Mouse (Mus musculus): ENCODE data around the gene Mrps24. TPM values are rescaled to one million over a fixed set of nuclear protein-coding genes. Genes with fewer than 3 reads are reported as not detected.

Gene Mrps24
- polyA plus RNA-seq, 1 experiment = 139 TPM

DNA sequence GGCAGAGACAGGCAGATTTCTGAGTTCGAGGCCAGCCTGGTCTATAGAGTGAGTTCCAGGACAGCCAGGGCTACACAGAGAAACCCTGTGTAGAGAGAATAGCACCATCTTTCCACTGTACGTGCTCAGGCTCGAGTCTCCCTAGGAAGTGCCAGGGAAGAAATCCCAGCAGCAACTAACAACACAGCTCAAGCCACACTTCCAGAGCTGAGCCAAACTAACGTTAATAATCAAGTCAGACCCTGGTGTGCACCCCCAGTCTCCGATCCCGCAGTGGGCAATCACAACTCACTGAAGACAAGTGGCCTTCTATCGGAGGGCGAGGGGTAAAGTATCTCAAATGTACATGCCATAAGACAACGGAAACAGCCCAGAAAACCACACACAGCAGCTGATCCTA lies 14.1 kb upstream of the Mrps24 start:
- TF ChIP-seq MYOD1 (IDR thresholded peaks at IDR 0.05; ENCODE audit: control insufficient read depth in 1 of 3, insufficient read length in 2 of 3, low read depth in 2 of 3) (no peak), POLR2A (IDR thresholded peaks at IDR 0.05; ENCODE audit: insufficient read length, low read depth) (no peak), POLR2AphosphoS2 (IDR thresholded peaks at IDR 0.05; ENCODE audit: insufficient read length, low read depth) (no peak), REST (IDR thresholded peaks at IDR 0.05; ENCODE audit: insufficient read depth, insufficient read length) (no peak), TCF3 (IDR thresholded peaks at IDR 0.05; ENCODE audit: insufficient read length, low read depth) (no peak), MYOG (IDR thresholded peaks at IDR 0.05; ENCODE audit: control insufficient read depth in 1 of 3, insufficient read depth in 1 of 3, insufficient read length in 2 of 3, low read depth in 2 of 3) (no peak), MAX (IDR thresholded peaks at IDR 0.05; ENCODE audit: low read depth) (no peak), TCF12 (IDR thresholded peaks at IDR 0.05; ENCODE audit: insufficient read depth, poor library complexity, severe bottlenecking) (no peak), CEBPB (IDR thresholded peaks at IDR 0.05; ENCODE audit: insufficient read depth, poor library complexity, severe bottlenecking) (no peak), E2F4 (IDR thresholded peaks at IDR 0.05; ENCODE audit: insufficient read depth) (no peak), USF1 (IDR thresholded peaks at IDR 0.05; ENCODE audit: low read depth) (no peak), SRF (IDR thresholded peaks at IDR 0.05; ENCODE audit: control insufficient read depth, insufficient read length, low read depth) (no peak)
- Histone ChIP-seq H3K27me3 (ENCODE audit: control insufficient read depth, insufficient read depth, insufficient read length) (no peaks in the 10 kb centered on the region), H3K79me2 (ENCODE audit: control insufficient read depth, insufficient read depth) (peaks cover 87% of the 10 kb centered on the region), H3ac (ENCODE audit: control insufficient read depth, insufficient read length) (no peak overlapping the region), H3K4me2 (ENCODE audit: low read depth) (no peak overlapping the region), H3K4me3 (no peak overlapping the region), H3K36me3 (ENCODE audit: control insufficient read depth, insufficient read depth) (no peaks in the 10 kb centered on the region)

DNA sequence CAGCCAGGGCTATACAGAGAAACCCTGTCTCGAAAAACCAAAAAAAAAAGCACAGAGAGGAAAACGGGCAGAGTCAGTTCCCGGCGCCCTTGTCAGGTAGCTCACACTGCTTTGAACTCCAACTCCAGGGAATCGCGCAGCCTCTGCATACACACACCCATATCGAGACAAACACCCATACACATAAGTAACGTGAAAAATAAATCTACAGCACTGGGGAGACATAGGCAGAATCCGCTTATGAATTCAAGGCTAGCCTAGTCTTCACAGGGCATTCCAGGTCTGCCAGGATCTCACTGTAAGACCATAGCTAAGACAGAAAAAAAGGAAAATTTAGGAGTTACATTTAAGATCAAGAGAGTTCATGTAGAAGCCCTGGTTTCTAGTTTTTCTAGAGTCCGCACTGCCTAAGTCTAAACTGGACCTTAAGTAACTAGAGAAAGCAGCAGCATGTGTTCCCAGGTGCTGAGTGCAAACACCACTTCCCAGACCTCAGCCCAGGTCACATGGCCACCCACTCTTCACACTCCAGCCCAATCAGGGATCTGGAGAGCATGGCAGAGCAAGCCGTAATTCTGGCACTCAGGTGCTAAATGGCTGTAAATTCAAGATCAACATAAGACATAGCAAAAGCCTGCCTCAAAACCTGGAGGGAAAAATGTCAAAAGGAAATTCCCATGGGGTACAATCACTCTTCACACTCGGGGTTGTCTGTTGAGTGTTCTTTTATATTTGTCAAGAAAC lies 3.3 kb upstream of the Mrps24 start:
- no peak for TF ChIP-seq TCF3 (IDR thresholded peaks at IDR 0.05; ENCODE audit: insufficient read length, low read depth)
- no peak for TF ChIP-seq MYOD1 (IDR thresholded peaks at IDR 0.05; ENCODE audit: control insufficient read depth in 1 of 3, insufficient read length in 2 of 3, low read depth in 2 of 3)
- TF ChIP-seq POLR2AphosphoS2 (IDR thresholded peaks at IDR 0.05; ENCODE audit: insufficient read length, low read depth) = no peak
- no peak overlapping the region for H3K4me3 ChIP-seq
- H3K27me3 ChIP-seq (ENCODE audit: control insufficient read depth, insufficient read depth, insufficient read length) = no peaks in the 10 kb centered on the region
- H3K36me3 ChIP-seq (ENCODE audit: control insufficient read depth, insufficient read depth) = peaks cover 15% of the 10 kb centered on the region
- H3K4me2 ChIP-seq (ENCODE audit: low read depth) = no peak overlapping the region
- H3ac ChIP-seq (ENCODE audit: control insufficient read depth, insufficient read length) = no peak overlapping the region
- H3K79me2 ChIP-seq (ENCODE audit: control insufficient read depth, insufficient read depth) = no peaks in the 10 kb centered on the region

DNA sequence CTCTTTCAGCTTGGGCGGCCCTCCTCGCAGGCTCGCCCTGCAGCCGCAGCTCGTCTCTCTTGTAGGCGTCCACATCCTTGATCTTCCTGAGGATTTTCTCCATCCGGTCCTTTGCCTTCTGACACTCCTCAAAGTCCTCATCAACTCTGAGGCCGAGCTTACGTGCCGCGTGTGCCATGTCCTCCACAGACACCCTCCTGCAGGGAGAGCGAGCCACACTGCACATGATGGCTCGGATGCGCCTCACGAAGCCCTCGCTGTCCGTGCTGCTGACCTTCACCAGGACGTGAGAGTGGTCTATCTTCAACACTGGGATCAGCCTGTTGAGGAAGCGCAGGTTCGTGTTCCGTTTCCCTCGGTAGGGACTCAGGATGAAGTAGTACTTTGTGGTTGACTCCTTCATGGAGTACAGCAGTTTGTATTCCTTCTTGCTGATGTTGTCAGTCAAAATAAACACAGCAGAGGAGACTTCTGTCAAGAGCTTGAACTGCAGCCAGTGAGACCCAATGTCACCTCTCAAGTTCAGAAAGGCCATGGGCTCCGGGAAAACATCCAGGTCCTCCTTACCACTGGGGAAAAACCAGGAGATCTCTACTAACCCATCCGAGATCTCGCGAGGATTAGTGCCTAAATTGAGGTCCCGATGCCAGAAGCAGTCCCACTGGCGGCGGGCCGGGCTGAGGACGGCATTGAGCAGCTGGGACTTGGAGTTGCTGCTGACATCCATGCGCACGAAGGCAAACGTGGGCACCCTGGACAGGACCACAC lies 1.6 kb upstream of the Mrps24 start:
- no peak for TF ChIP-seq MYOD1 (IDR thresholded peaks at IDR 0.05; ENCODE audit: control insufficient read depth in 1 of 3, insufficient read length in 2 of 3, low read depth in 2 of 3)
- TF ChIP-seq REST (IDR thresholded peaks at IDR 0.05; ENCODE audit: insufficient read depth, insufficient read length) = no peak
- TF ChIP-seq MYOG (IDR thresholded peaks at IDR 0.05; ENCODE audit: control insufficient read depth in 1 of 3, insufficient read depth in 1 of 3, insufficient read length in 2 of 3, low read depth in 2 of 3) = no peak
- no peak for TF ChIP-seq MAX (IDR thresholded peaks at IDR 0.05; ENCODE audit: low read depth)
- TF ChIP-seq POLR2A (IDR thresholded peaks at IDR 0.05; ENCODE audit: insufficient read length, low read depth) = no peak
- no peak for TF ChIP-seq E2F4 (IDR thresholded peaks at IDR 0.05; ENCODE audit: insufficient read depth)
- TF ChIP-seq POLR2AphosphoS2 (IDR thresholded peaks at IDR 0.05; ENCODE audit: insufficient read length, low read depth) = no peak
- TF ChIP-seq CEBPB (IDR thresholded peaks at IDR 0.05; ENCODE audit: insufficient read depth, poor library complexity, severe bottlenecking) = no peak
- no peak for TF ChIP-seq TCF12 (IDR thresholded peaks at IDR 0.05; ENCODE audit: insufficient read depth, poor library complexity, severe bottlenecking)
- TF ChIP-seq USF1 (IDR thresholded peaks at IDR 0.05; ENCODE audit: low read depth) = no peak
- no peak for TF ChIP-seq SRF (IDR thresholded peaks at IDR 0.05; ENCODE audit: control insufficient read depth, insufficient read length, low read depth)
- no peak for TF ChIP-seq TCF3 (IDR thresholded peaks at IDR 0.05; ENCODE audit: insufficient read length, low read depth)
- Histone ChIP-seq H3K27me3 (ENCODE audit: control insufficient read depth, insufficient read depth, insufficient read length) (no peaks in the 10 kb centered on the region), H3K4me2 (ENCODE audit: low read depth) (no peak overlapping the region), H3K36me3 (ENCODE audit: control insufficient read depth, insufficient read depth) (peaks cover 15% of the 10 kb centered on the region), H3K79me2 (ENCODE audit: control insufficient read depth, insufficient read depth) (no peaks in the 10 kb centered on the region), H3ac (ENCODE audit: control insufficient read depth, insufficient read length) (no peak overlapping the region), H3K4me3 (no peak overlapping the region)

DNA sequence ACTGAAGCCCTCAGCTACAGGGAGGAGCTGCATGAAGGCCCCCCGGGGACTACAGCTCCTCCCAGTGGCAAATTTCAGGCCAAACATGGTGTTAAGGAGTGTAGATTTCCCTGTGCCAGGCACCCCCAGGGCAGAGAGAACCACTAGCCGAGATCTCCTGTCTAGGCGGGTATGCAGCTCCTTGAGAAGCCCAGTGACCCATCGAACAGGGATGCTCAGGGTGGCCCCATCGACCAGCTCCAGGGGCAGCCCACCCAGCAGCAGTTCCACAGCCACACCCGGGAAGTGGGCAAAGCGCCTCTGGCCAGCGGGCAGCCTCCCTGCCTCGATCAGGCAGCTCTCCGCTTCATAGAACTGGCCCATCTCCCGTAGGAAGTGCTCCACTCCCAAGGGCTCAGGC lies 766 bp upstream of the Mrps24 start:
- no peak overlapping the region for H3K4me2 ChIP-seq (ENCODE audit: low read depth)
- no peaks in the 10 kb centered on the region for H3K79me2 ChIP-seq (ENCODE audit: control insufficient read depth, insufficient read depth)
- peaks cover 15% of the 10 kb centered on the region for H3K36me3 ChIP-seq (ENCODE audit: control insufficient read depth, insufficient read depth)
- H3K4me3 ChIP-seq = no peak overlapping the region
- H3ac ChIP-seq (ENCODE audit: control insufficient read depth, insufficient read length) = no peak overlapping the region
- no peak for TF ChIP-seq MAX (IDR thresholded peaks at IDR 0.05; ENCODE audit: low read depth)
- no peak for TF ChIP-seq MYOD1 (IDR thresholded peaks at IDR 0.05; ENCODE audit: control insufficient read depth in 1 of 3, insufficient read length in 2 of 3, low read depth in 2 of 3)
- no peak for TF ChIP-seq POLR2AphosphoS2 (IDR thresholded peaks at IDR 0.05; ENCODE audit: insufficient read length, low read depth)
- TF ChIP-seq SRF (IDR thresholded peaks at IDR 0.05; ENCODE audit: control insufficient read depth, insufficient read length, low read depth) = no peak
- H3K27me3 ChIP-seq (ENCODE audit: control insufficient read depth, insufficient read depth, insufficient read length) = no peaks in the 10 kb centered on the region

DNA sequence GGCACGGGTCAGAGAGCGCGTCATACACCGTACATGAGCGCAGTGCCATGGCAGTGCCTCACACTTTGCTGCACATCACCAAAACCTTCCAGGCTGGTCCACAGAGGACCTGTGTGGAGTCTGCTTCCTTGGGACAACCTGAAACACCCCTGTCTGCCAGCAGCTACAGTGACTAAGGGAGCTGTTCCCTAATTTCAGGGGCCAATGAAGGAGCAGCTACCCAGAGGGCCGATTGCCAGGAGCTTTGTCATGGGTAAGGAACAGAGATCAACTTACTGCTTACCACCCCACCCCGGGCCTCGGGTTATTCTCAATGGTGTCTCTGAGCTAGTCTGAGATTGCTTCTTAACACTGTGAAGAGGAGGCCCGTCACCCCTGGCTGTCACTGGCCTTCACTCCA lies 301 bp downstream of the Mrps24 start:
- Histone ChIP-seq H3K36me3 (ENCODE audit: control insufficient read depth, insufficient read depth) (peaks cover 15% of the 10 kb centered on the region), H3ac (ENCODE audit: control insufficient read depth, insufficient read length) (no peak overlapping the region), H3K27me3 (ENCODE audit: control insufficient read depth, insufficient read depth, insufficient read length) (no peaks in the 10 kb centered on the region), H3K79me2 (ENCODE audit: control insufficient read depth, insufficient read depth) (no peaks in the 10 kb centered on the region), H3K4me2 (ENCODE audit: low read depth) (no peak overlapping the region), H3K4me3 (no peak overlapping the region)
- TF ChIP-seq REST (IDR thresholded peaks at IDR 0.05; ENCODE audit: insufficient read depth, insufficient read length) (no peak), SRF (IDR thresholded peaks at IDR 0.05; ENCODE audit: control insufficient read depth, insufficient read length, low read depth) (no peak), E2F4 (IDR thresholded peaks at IDR 0.05; ENCODE audit: insufficient read depth) (no peak), USF1 (IDR thresholded peaks at IDR 0.05; ENCODE audit: low read depth) (no peak), CEBPB (IDR thresholded peaks at IDR 0.05; ENCODE audit: insufficient read depth, poor library complexity, severe bottlenecking) (no peak), POLR2A (IDR thresholded peaks at IDR 0.05; ENCODE audit: insufficient read length, low read depth) (no peak), TCF12 (IDR thresholded peaks at IDR 0.05; ENCODE audit: insufficient read depth, poor library complexity, severe bottlenecking) (no peak), MYOG (IDR thresholded peaks at IDR 0.05; ENCODE audit: control insufficient read depth in 1 of 3, insufficient read depth in 1 of 3, insufficient read length in 2 of 3, low read depth in 2 of 3) (no peak), TCF3 (IDR thresholded peaks at IDR 0.05; ENCODE audit: insufficient read length, low read depth) (no peak), POLR2AphosphoS2 (IDR thresholded peaks at IDR 0.05; ENCODE audit: insufficient read length, low read depth) (no peak)

Measured in myocyte (in vitro differentiated cells).